Mouse (Mus musculus): ENCODE results near the gene Ep300. TPM values are rescaled to one million over a fixed set of nuclear protein-coding genes. Genes with fewer than 3 reads are reported as not detected.

The Ep300 gene
- polyA plus RNA-seq, 1 experiment from 2014 or later: 15.0 TPM

- H3K9me3 ChIP-seq (ENCODE audit: control insufficient read depth, low read length): no peaks in the 10 kb centered on the region
- H3K27me3 ChIP-seq (ENCODE audit: control insufficient read depth, insufficient read depth, low read length): no peaks in the 10 kb centered on the region
- WGBS: 11% methylated on average over 3 of the region's 3 CpGs
- ATAC-seq (ENCODE audit: insufficient number of reproducible peaks, insufficient read depth, low FRiP score, low read depth): no peak
- no peaks in the 10 kb centered on the region for H3K36me3 ChIP-seq (ENCODE audit: control insufficient read depth, insufficient read depth, low read length)
- H3K9ac ChIP-seq (ENCODE audit: low read length): no peak overlapping the region
- H3K4me3 ChIP-seq (ENCODE audit: control insufficient read depth in 1 of 2, insufficient read depth in 1 of 2, low read depth in 1 of 2, low read length in 2 of 2): no peak overlapping the region
- no peak overlapping the region for H3K27ac ChIP-seq (replicated peaks in 1 of 2; ENCODE audit: control insufficient read depth in 1 of 2, insufficient read depth in 1 of 2, low read depth in 2 of 2, low read length in 2 of 2)
- H3K4me2 ChIP-seq (ENCODE audit: low read length): no peak overlapping the region
- H3K4me1 ChIP-seq (ENCODE audit: control insufficient read depth in 2 of 2, insufficient read depth in 2 of 2, low read length in 2 of 2): no peaks in the 10 kb centered on the region
Observed at GRCm38 (mm10) chr15:81576961-81577360, 8.2 kb upstream of the Ep300 start.

- H3K36me3 ChIP-seq (ENCODE audit: control insufficient read depth, insufficient read depth, low read length): no peaks in the 10 kb centered on the region
- no peak for ATAC-seq (ENCODE audit: insufficient number of reproducible peaks, insufficient read depth, low FRiP score, low read depth)
- no peak overlapping the region for H3K27ac ChIP-seq (replicated peaks in 1 of 2; ENCODE audit: control insufficient read depth in 1 of 2, insufficient read depth in 1 of 2, low read depth in 2 of 2, low read length in 2 of 2)
- no peaks in the 10 kb centered on the region for H3K4me1 ChIP-seq (ENCODE audit: control insufficient read depth in 2 of 2, insufficient read depth in 2 of 2, low read length in 2 of 2)
- no peak overlapping the region for H3K4me2 ChIP-seq (ENCODE audit: low read length)
- 89% methylated on average over 7 of the region's 7 CpGs for WGBS
- H3K9me3 ChIP-seq (ENCODE audit: control insufficient read depth, low read length): no peaks in the 10 kb centered on the region
- H3K9ac ChIP-seq (ENCODE audit: low read length): no peak overlapping the region
- H3K27me3 ChIP-seq (ENCODE audit: control insufficient read depth, insufficient read depth, low read length): no peaks in the 10 kb centered on the region
- H3K4me3 ChIP-seq (ENCODE audit: control insufficient read depth in 1 of 2, insufficient read depth in 1 of 2, low read depth in 1 of 2, low read length in 2 of 2): no peak overlapping the region
Observed at GRCm38 (mm10) chr15:81577743-81578165, 7.4 kb upstream of the Ep300 start.

DNA sequence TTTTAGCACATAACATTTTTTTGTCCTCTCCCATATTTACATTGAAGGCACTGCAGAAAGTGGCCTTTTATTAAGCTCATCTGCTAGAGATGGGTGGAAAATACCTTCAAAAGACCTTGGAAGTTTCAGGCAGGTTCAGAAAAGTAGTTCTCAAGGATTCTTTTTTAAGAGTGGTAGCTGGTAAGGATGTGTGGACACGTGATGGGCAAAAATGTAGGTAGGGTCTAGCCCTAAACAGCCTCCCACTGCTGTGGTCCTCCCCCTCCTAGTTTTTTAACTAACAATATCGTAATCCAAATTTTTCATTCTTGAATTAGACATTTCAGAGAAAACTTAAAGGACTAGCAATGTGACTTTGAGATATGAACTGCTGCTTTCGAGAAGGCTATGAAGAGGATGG lies 685 bp upstream of the Ep300 start:
- ATAC-seq (ENCODE audit: insufficient number of reproducible peaks, insufficient read depth, low FRiP score, low read depth): no peak
- peak overlapping the region; percentile 64 for H3K4me2 ChIP-seq (ENCODE audit: low read length)
- peaks cover 0 to 18% of the 10 kb centered on the region in 2 experiments; a peak in 2 of 4 replicates for H3K4me1 ChIP-seq (ENCODE audit: control insufficient read depth in 2 of 2, insufficient read depth in 2 of 2, low read length in 2 of 2)

DNA sequence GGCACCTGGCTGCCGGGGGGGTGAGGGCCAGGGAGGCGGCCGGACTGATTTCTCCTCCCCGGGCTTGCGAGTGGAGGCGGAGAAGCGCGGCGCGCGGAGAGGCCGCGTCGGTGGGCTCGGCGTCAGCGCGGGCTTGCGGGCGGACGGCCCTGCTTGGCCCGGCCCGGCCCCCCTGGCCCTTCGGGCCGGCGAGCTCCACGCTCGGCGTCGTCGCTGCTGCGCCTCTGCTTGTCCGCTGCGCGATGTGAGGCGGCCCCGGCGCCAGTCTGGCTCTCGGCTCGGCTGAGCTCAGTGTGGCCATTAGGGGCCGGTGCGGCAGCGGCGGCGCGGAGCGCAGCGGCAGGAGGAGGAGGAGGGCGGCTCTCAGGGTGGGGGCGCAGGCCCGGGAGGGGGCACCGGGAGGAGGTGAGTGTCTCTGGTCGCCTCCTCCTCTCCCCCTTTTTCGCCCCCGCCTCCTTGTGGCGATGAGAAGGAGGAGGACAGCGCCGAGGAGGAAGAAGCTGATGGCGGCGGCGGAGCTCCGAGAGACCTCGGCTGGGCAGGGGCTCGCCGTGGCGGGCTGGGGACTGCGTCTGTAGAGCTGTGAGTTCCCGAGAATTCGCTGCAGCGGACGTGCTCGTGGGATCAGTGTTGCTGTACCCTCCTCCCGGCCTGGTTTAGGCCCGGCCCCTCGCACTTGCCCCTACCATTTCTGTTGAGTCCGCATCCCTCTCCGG lies 753 bp downstream of the Ep300 start:
- WGBS: under 1% methylated on average over 60 of the region's 77 CpGs

More for the DNA sequence above, 685 bp upstream of the Ep300 start:
- Histone ChIP-seq H3K9ac (ENCODE audit: low read length) (peak overlapping the region; percentile 75), H3K36me3 (ENCODE audit: control insufficient read depth, insufficient read depth, low read length) (peaks cover 9% of the 10 kb centered on the region), H3K27me3 (ENCODE audit: control insufficient read depth, insufficient read depth, low read length) (no peaks in the 10 kb centered on the region), H3K9me3 (ENCODE audit: control insufficient read depth, low read length) (no peaks in the 10 kb centered on the region), H3K27ac (replicated peaks in 1 of 2; ENCODE audit: control insufficient read depth in 1 of 2, insufficient read depth in 1 of 2, low read depth in 2 of 2, low read length in 2 of 2) (peak overlapping the region; percentile 84 to 90), H3K4me3 (ENCODE audit: control insufficient read depth in 1 of 2, insufficient read depth in 1 of 2, low read depth in 1 of 2, low read length in 2 of 2) (peak overlapping the region; percentile 79 to 95)
- 17% methylated on average over 3 of the region's 3 CpGs for WGBS

GRCm38 (mm10) chr15:81586466-81586865 lies 1.3 kb downstream of the Ep300 start:
- peak overlapping the region; percentile 95 for H3K4me3 ChIP-seq (ENCODE audit: control insufficient read depth in 1 of 2, insufficient read depth in 1 of 2, low read depth in 1 of 2, low read length in 2 of 2)
- peak overlapping the region; percentile 100 for H3K9ac ChIP-seq (ENCODE audit: low read length)
- H3K9me3 ChIP-seq (ENCODE audit: control insufficient read depth, low read length): no peaks in the 10 kb centered on the region
- H3K4me1 ChIP-seq (ENCODE audit: control insufficient read depth in 2 of 2, insufficient read depth in 2 of 2, low read length in 2 of 2): peaks cover 0 to 19% of the 10 kb centered on the region in 2 experiments; a peak in 2 of 4 replicates
- no peaks in the 10 kb centered on the region for H3K27me3 ChIP-seq (ENCODE audit: control insufficient read depth, insufficient read depth, low read length)
- peaks cover 24% of the 10 kb centered on the region for H3K36me3 ChIP-seq (ENCODE audit: control insufficient read depth, insufficient read depth, low read length)
- peak overlapping the region; percentile 79 for H3K4me2 ChIP-seq (ENCODE audit: low read length)
- peak overlapping the region; percentile 100 for H3K27ac ChIP-seq (replicated peaks in 1 of 2; ENCODE audit: control insufficient read depth in 1 of 2, insufficient read depth in 1 of 2, low read depth in 2 of 2, low read length in 2 of 2)
- no peak for ATAC-seq (ENCODE audit: insufficient number of reproducible peaks, insufficient read depth, low FRiP score, low read depth)
- under 1% methylated on average over 28 of the region's 28 CpGs for WGBS

More for the DNA sequence above, 753 bp downstream of the Ep300 start:
- H3K27me3 ChIP-seq (ENCODE audit: control insufficient read depth, insufficient read depth, low read length): no peaks in the 10 kb centered on the region
- peak overlapping the region; percentile 95 for H3K4me3 ChIP-seq (ENCODE audit: control insufficient read depth in 1 of 2, insufficient read depth in 1 of 2, low read depth in 1 of 2, low read length in 2 of 2)
- H3K4me2 ChIP-seq (ENCODE audit: low read length): peak overlapping the region; percentile 79
- peak overlapping the region; percentile 100 for H3K27ac ChIP-seq (replicated peaks in 1 of 2; ENCODE audit: control insufficient read depth in 1 of 2, insufficient read depth in 1 of 2, low read depth in 2 of 2, low read length in 2 of 2)
- H3K36me3 ChIP-seq (ENCODE audit: control insufficient read depth, insufficient read depth, low read length): peaks cover 21% of the 10 kb centered on the region
- peak overlapping the region; percentile 100 for H3K9ac ChIP-seq (ENCODE audit: low read length)
- no peaks in the 10 kb centered on the region for H3K9me3 ChIP-seq (ENCODE audit: control insufficient read depth, low read length)
- ATAC-seq (ENCODE audit: insufficient number of reproducible peaks, insufficient read depth, low FRiP score, low read depth): peak; percentile 66
- H3K4me1 ChIP-seq (ENCODE audit: control insufficient read depth in 2 of 2, insufficient read depth in 2 of 2, low read length in 2 of 2): peaks cover 0 to 19% of the 10 kb centered on the region in 2 experiments; a peak in 2 of 4 replicates

- Histone ChIP-seq H3K9me3 (ENCODE audit: control insufficient read depth, low read length) (no peaks in the 10 kb centered on the region), H3K27ac (replicated peaks in 1 of 2; ENCODE audit: control insufficient read depth in 1 of 2, insufficient read depth in 1 of 2, low read depth in 2 of 2, low read length in 2 of 2) (no peak overlapping the region), H3K27me3 (ENCODE audit: control insufficient read depth, insufficient read depth, low read length) (no peaks in the 10 kb centered on the region), H3K36me3 (ENCODE audit: control insufficient read depth, insufficient read depth, low read length) (peaks cover 32% of the 10 kb centered on the region), H3K9ac (ENCODE audit: low read length) (peak overlapping the region; percentile 100), H3K4me2 (ENCODE audit: low read length) (peak overlapping the region; percentile 79), H3K4me1 (ENCODE audit: control insufficient read depth in 2 of 2, insufficient read depth in 2 of 2, low read length in 2 of 2) (peaks cover 0 to 19% of the 10 kb centered on the region in 2 experiments; a peak in 2 of 4 replicates), H3K4me3 (ENCODE audit: control insufficient read depth in 1 of 2, insufficient read depth in 1 of 2, low read depth in 1 of 2, low read length in 2 of 2) (peak overlapping the region; percentile 95; a peak in 3 of 4 replicates)
- ATAC-seq (ENCODE audit: insufficient number of reproducible peaks, insufficient read depth, low FRiP score, low read depth): no peak
- 40% methylated on average over 2 of the region's 2 CpGs for WGBS
Observed at GRCm38 (mm10) chr15:81587686-81588085, 2.5 kb downstream of the Ep300 start.

DNA sequence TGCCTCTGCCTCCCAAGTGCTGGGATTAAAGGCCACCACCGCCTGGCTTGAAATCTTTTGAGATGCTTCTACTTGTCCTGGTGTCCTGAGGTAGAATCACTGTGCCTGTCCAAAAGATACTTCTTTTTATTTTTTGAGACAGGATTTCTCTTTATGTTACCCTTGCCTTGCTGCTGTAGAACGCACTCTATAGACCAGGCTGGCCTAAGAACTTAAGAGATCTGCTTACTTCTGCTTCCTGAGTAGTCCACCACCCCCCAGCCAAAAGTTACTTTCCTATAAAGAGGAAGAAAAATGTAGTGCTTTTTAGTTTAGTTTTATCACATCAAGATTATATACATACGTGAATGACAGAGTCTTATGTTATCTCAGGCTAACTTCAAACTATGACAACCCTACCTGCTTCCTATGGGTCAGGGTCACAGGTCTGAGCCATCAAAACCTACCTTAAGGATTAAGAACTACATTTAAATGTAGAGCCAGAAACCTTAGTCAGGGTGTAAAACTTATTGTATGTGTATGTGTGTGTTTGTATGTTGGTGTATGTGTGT lies 9.1 kb downstream of the Ep300 start:
- ATAC-seq (ENCODE audit: insufficient number of reproducible peaks, insufficient read depth, low FRiP score, low read depth): no peak
- 89% methylated on average over 3 of the region's 3 CpGs for WGBS
- Histone ChIP-seq H3K36me3 (ENCODE audit: control insufficient read depth, insufficient read depth, low read length) (peaks cover 58% of the 10 kb centered on the region), H3K4me1 (ENCODE audit: control insufficient read depth in 2 of 2, insufficient read depth in 2 of 2, low read length in 2 of 2) (peaks cover 0 to 4% of the 10 kb centered on the region in 2 experiments; a peak in 2 of 4 replicates), H3K27me3 (ENCODE audit: control insufficient read depth, insufficient read depth, low read length) (no peaks in the 10 kb centered on the region), H3K4me2 (ENCODE audit: low read length) (no peak overlapping the region), H3K27ac (replicated peaks in 1 of 2; ENCODE audit: control insufficient read depth in 1 of 2, insufficient read depth in 1 of 2, low read depth in 2 of 2, low read length in 2 of 2) (no peak overlapping the region), H3K9me3 (ENCODE audit: control insufficient read depth, low read length) (no peaks in the 10 kb centered on the region), H3K9ac (ENCODE audit: low read length) (no peak overlapping the region), H3K4me3 (ENCODE audit: control insufficient read depth in 1 of 2, insufficient read depth in 1 of 2, low read depth in 1 of 2, low read length in 2 of 2) (no peak overlapping the region)
